9 mouse cellular contexts compared by ENCODE assay signal in the genomic region with DNA sequence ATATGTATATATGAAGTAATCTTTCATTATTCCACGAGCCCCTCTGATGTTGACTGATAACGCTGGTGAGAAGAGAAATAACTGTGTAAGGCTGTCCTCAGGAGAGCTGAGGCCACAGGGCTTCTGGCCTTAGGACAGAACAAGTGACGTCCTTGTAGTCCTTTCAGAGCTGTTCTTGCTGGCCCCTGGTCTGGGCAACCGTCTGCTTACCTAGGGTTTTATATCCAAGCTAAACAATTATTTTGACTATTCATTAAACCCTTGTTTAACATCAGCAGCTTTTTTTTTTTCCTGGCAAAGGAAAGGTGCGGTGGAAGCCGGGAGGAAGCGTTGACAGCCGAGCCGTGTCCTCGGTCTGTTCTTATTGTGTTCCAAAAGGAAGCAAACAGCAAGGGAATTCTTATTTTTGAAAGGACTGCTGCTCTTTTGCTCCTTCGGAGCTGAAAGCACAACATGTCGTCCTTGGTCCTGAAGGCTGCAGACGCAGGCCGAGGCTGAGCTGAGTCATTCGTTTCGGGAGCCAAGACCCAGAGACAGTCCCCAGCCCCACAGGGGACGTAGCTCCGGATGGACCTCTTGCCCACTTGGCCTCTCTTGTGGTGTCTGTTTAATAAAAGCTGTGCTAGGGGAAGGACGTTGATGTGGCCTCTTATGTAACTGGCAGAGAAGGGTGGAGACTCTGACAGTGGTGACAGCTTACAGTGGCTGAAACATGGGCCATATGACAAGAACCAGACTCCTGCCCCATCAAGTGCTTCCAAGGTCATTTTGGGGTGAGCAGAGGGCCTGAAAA.
DNase-seq lines count a peak whose midpoint lies in the region; ATAC-seq and TF ChIP-seq lines count a peak whose summit lies in the region.
"Had no signal": no experiment of that assay in that cellular context is flagged by ENCODE, and none has a peak within 500 bp of the region (broad histone marks: within the 10 kb centered on the region; RNA-seq: fewer than 3 reads in every experiment).

No protein-coding gene starts in this region.

- no peak for TF ChIP-seq POLR2A in cortical plate, adult 2 months (IDR thresholded peaks at IDR 0.05; ENCODE audit: extremely low read depth, insufficient read depth, low read length)

- H3K27me3 ChIP-seq in kidney, embryonic 14.5 days (ENCODE audit: control insufficient read depth, insufficient read depth, low read length): no peaks in the 10 kb centered on the region
- H3K27me3 ChIP-seq in lung, embryonic 16.5 days (ENCODE audit: control insufficient read depth, insufficient read depth, low read depth, low read length): no peaks in the 10 kb centered on the region
- no peaks in the 10 kb centered on the region for H3K27me3 ChIP-seq in hindbrain, embryonic 13.5 days
- no peaks in the 10 kb centered on the region for H3K27me3 ChIP-seq in hindbrain, embryonic 10.5 days (ENCODE audit: insufficient read depth, poor library complexity, severe bottlenecking)
- H3K27me3 ChIP-seq: limb, embryonic 12.5 days had no signal

- H3K4me2 ChIP-seq in kidney, embryonic 14.5 days (replicated peaks; ENCODE audit: low read depth, low read length): no peak overlapping the region
- peak overlapping the region; percentile 4; the same call in 1 of the 2 replicates for H3K4me2 ChIP-seq in lung, embryonic 16.5 days (ENCODE audit: low read depth, low read length)
- H3K4me2 ChIP-seq in hindbrain, embryonic 13.5 days: no peak overlapping the region
- H3K4me2 ChIP-seq: limb, embryonic 12.5 days had no signal

- 58% methylated on average over 19 of the region's 19 CpGs for WGBS in kidney, embryonic 14.5 days
- WGBS in lung, embryonic 16.5 days: 33% methylated on average over 19 of the region's 19 CpGs
- WGBS in hindbrain, embryonic 13.5 days: 81% methylated on average over 19 of the region's 19 CpGs
- 76% methylated on average over 19 of the region's 19 CpGs for WGBS in hindbrain, embryonic 10.5 days

- peak; percentile 84 for DNase-seq in kidney, adult 11 months
- peak; percentile 85 to 86 for DNase-seq in heart, postnatal 14 days
- no peak for DNase-seq in hindbrain, embryonic 10.5 days (ENCODE audit: low spot score)
- no peak for DNase-seq in B cell, adult 2 months

- H3K4me1 ChIP-seq in kidney, embryonic 14.5 days (ENCODE audit: control insufficient read depth, insufficient read depth, low read length): 0 out of 2 replicates have a peak, but pooled peaks cover 9% of the 10 kb centered on the region
- H3K4me1 ChIP-seq in cortical plate, adult 2 months (ENCODE audit: control insufficient read depth, insufficient read depth, low read length): no peaks in the 10 kb centered on the region
- peaks cover 21% of the 10 kb centered on the region for H3K4me1 ChIP-seq in lung, embryonic 16.5 days (replicated peaks; ENCODE audit: control insufficient read depth, insufficient read depth, low read length)
- no peaks in the 10 kb centered on the region for H3K4me1 ChIP-seq in hindbrain, embryonic 13.5 days (replicated peaks)
- H3K4me1 ChIP-seq in hindbrain, embryonic 10.5 days (replicated peaks): 0 out of 2 replicates have a peak, but pooled peaks cover 8% of the 10 kb centered on the region
- H3K4me1 ChIP-seq: limb, embryonic 12.5 days had no signal

- H3K27ac ChIP-seq in kidney, embryonic 14.5 days (ENCODE audit: low read depth, low read length): no peak overlapping the region
- H3K27ac ChIP-seq in cortical plate, adult 2 months (ENCODE audit: insufficient read depth, low read length): peak overlapping the region; percentile 50; the same call in 1 of the 2 replicates
- H3K27ac ChIP-seq in lung, embryonic 16.5 days (ENCODE audit: low read length): peak overlapping the region; percentile 64
- no peak overlapping the region for H3K27ac ChIP-seq in hindbrain, embryonic 13.5 days
- no peak overlapping the region for H3K27ac ChIP-seq in hindbrain, embryonic 10.5 days
- H3K27ac ChIP-seq: limb, embryonic 12.5 days had no signal

- no peak overlapping the region for H3K4me3 ChIP-seq in kidney, embryonic 14.5 days (ENCODE audit: low read length)
- H3K4me3 ChIP-seq in cortical plate, adult 2 months (ENCODE audit: insufficient read depth, low read length): no peak overlapping the region
- no peak overlapping the region for H3K4me3 ChIP-seq in lung, embryonic 16.5 days (ENCODE audit: low read length)
- H3K4me3 ChIP-seq in hindbrain, embryonic 13.5 days: no peak overlapping the region
- H3K4me3 ChIP-seq in hindbrain, embryonic 10.5 days: no peak overlapping the region
- H3K4me3 ChIP-seq: limb, embryonic 12.5 days had no signal

- no peaks in the 10 kb centered on the region for H3K9me3 ChIP-seq in kidney, embryonic 14.5 days (ENCODE audit: control insufficient read depth, low read length)
- H3K9me3 ChIP-seq in lung, embryonic 16.5 days (ENCODE audit: control insufficient read depth, low read length): no peaks in the 10 kb centered on the region
- no peaks in the 10 kb centered on the region for H3K9me3 ChIP-seq in hindbrain, embryonic 13.5 days
- no peaks in the 10 kb centered on the region for H3K9me3 ChIP-seq in hindbrain, embryonic 10.5 days
- H3K9me3 ChIP-seq: limb, embryonic 12.5 days had no signal

- no peaks in the 10 kb centered on the region for H3K36me3 ChIP-seq in kidney, embryonic 14.5 days (ENCODE audit: control insufficient read depth, insufficient read depth, low read length)
- H3K36me3 ChIP-seq in lung, embryonic 16.5 days (ENCODE audit: control insufficient read depth, insufficient read depth, low read length): no peaks in the 10 kb centered on the region
- no peaks in the 10 kb centered on the region for H3K36me3 ChIP-seq in hindbrain, embryonic 13.5 days
- no peaks in the 10 kb centered on the region for H3K36me3 ChIP-seq in hindbrain, embryonic 10.5 days
- H3K36me3 ChIP-seq: limb, embryonic 12.5 days had no signal

- intact Hi-C loops in heart, postnatal 14 days (cut with DNase I): loop anchor here (2.0 to 5.0 kb wide), 4 partner anchors 22 to 236 kb away; no protein-coding TSS in a partner anchor

- H3K9ac ChIP-seq in kidney, embryonic 14.5 days (ENCODE audit: low read depth, low read length): no peak overlapping the region
- no peak overlapping the region for H3K9ac ChIP-seq in lung, embryonic 16.5 days (ENCODE audit: low read length)
- H3K9ac ChIP-seq in hindbrain, embryonic 13.5 days: no peak overlapping the region
- H3K9ac ChIP-seq: limb, embryonic 12.5 days had no signal

- no peak for TF ChIP-seq CTCF in cortical plate, adult 2 months (IDR thresholded peaks at IDR 0.05; ENCODE audit: extremely low read depth, insufficient read depth, low read length)

- no peak for ATAC-seq in kidney, embryonic 14.5 days (ENCODE audit: low FRiP score, low TSS enrichment)
- peak; percentile 98 for ATAC-seq in lung, embryonic 16.5 days (ENCODE audit: low read depth)
- ATAC-seq in hindbrain, embryonic 13.5 days (ENCODE audit: low FRiP score): no peak

Comparison
In these comparisons a context has a peak if more than half of its experiments do, and no peak if none do; other contexts are left out.
1. DNase-seq: peak in kidney, adult 11 months (single experiment) and heart, postnatal 14 days (2 of 2); none in hindbrain, embryonic 10.5 days (single experiment) and B cell, adult 2 months (0 of 2).
2. H3K27ac ChIP-seq: peak in cortical plate, adult 2 months (single experiment) and lung, embryonic 16.5 days (single experiment); none in kidney, embryonic 14.5 days (single experiment), hindbrain, embryonic 13.5 days (single experiment) and hindbrain, embryonic 10.5 days (single experiment).